Mouse (Mus musculus) embryo, embryonic 11 days (tissue): ENCODE measurements at regions not wholly inside any gene's neighbourhood (a gene's known extent, or its start where the extent isn't known, plus 50 kb on each side); places are given as distances from the start of the nearest gene placed in this dataset.

Experiments used
- DNase-seq: peaks from one replicate; pipeline ENCODE4 v3.0.0-alpha.2; 2015

DNA sequence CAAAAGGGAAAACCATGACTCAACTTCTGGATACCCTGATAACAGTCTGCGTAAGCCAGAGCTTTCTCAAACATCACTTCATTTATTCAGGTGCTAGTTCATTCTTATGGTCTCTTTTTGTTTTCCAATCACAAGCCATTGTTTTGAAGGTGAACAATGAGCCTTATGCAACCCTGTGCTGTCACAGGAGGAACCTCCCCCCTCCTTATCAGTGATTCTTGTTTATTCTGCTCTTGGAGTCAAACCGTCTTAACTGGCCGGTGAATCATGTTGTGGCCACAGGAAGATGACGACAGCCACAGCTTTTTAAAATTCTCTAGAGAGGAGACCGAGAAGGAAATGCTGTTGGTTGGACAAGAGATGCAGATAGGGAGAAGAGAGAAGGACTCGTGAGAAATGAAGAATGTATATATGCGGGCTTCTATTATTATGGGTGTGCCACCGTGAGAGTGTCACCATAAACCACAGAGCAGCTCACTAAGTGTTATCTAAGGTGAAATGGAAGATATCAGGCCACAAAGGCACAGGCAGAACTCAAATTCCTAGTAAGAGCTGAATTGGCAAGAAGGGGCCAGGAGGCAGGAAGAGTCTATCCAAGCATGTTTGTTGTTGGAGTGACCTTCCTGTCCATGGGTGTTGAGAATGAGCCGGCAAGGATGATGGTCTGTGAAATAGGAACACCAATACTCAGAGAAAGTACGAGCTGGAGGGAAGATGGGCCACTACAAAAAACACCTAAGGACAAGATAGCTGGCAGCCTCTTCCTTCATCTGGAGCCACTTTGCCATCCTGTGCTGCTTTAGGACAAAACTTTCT, 151.8 kb downstream of the Kdr start:
- DNase-seq, result no peak

DNA sequence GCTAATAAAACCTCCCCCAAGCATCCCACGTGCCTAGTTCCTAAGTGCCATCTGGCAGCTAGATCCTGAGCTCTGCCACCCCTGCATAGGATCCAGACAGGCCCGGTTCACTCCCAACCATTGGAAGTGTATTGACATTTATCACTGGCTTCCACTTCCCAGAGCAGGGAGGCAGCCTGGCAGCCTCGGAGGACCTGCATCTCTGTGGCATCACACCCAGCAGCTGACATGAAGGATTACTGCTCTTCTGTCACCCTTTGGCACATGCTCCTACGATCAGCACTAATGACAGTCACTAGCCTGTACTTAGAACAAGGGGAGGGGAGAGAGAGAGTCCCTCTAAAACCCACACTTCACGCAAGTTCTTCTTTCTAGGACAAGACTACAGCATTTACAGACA, 152.7 kb downstream of the Kdr start:
- DNase-seq, result no peak

DNA sequence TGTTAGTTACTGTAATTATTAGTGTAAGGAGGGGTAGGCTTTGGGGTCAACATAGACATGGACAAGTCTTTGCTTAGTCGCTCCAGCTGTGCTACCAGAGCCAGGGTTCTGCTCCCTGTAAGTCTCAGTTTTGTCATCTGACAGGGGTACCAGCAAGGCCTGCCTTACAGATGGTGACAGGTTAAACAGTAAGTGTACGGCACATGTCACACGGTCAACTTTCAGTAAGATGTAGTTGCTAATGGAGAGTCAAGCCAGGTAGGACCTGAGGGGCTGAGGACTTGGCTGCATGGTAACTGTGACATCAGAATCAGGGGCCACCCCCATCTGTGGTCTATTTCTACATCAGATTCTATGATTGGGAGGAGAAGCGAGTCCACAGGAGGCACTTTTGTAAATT, 153.6 kb downstream of the Kdr start:
- no peak for DNase-seq

DNA sequence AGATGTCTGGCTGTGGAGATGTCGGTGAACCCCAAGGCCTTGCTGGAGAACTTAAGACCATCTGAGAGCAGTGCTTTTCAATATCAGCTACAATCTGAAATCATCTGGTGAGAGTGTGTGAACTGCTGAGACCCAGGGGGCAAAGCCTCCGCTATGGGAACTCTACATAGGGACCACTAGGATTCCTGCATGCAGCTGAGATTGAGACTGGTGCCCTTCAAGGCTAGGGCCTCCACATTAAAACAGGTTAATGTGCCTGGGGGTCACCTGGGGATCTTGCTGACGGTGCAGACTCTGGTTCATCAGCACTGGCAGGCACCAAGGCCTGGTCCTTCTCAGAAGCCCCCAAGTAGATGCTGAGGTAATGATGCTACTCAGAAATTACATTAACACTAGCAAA, 154.6 kb downstream of the Kdr start:
- no peak for DNase-seq

DNA sequence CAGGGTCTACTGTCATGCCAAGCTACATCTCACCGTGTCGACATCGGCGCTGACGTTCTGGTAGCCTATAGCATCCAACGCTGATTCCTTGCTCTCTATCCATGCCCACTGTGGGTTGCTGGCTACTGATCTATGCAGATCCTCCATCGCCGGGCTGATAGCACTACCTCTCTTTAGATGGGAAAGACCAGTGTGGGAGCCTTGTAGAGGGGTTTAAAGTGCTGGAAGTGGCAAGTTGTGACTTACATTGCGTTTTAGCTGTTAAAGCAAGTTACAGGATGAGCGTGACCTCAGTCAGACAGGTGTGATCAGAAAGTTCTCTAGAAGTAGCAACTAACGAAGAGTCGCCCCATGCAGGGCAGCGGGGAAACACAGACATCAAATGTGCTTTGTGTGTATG, 160.9 kb downstream of the Kdr start:
- no peak for DNase-seq

DNA sequence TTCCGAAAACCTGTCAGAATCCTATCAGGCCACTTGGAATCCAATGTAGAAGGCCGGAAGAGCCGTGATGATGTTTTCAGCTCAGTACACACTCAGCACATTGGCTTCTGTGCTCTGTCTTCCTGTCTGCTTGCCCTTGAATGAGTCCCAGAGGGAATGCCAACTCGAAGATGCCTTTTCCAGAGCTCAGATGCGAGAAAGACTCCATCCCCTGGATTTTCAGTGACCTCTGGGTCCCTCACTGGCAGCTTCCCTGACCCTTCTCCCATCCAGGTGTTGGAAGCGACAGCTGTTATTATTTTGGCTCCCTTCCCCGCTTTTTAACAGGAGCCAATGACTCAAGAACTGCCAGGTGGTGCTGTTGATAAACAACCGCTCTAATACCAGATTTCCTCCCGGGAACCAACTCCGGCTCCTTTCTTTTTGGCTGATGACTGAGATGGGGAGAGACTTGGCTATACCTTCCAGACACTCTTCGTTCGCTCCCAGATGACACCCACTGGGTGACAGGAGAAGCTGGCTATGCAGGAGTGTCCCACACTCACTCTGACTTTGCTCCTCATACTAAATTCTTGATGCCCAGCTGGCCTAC, 163.8 kb downstream of the Kdr start:
- peak; percentile 14 for DNase-seq

DNA sequence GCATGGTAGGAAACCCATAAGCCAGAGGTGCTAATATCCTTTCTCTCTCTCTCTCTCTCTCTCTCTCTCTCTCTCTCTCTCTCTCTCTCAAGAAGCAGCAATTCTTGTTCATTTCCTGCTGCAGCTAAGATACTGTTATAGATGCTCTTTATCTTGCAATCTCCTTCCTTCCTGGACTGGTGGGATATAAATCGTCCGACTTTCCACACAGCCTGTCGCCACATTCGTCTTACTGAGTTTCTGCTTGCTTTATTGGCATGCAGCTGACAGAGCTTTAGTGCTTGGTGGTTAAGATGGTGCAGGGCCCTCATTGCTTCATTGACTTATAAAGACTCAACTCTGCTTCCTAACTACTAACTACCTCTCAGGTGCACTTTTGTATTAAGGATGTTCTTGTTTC, 165.6 kb downstream of the Kdr start:
- DNase-seq, result no peak

DNA sequence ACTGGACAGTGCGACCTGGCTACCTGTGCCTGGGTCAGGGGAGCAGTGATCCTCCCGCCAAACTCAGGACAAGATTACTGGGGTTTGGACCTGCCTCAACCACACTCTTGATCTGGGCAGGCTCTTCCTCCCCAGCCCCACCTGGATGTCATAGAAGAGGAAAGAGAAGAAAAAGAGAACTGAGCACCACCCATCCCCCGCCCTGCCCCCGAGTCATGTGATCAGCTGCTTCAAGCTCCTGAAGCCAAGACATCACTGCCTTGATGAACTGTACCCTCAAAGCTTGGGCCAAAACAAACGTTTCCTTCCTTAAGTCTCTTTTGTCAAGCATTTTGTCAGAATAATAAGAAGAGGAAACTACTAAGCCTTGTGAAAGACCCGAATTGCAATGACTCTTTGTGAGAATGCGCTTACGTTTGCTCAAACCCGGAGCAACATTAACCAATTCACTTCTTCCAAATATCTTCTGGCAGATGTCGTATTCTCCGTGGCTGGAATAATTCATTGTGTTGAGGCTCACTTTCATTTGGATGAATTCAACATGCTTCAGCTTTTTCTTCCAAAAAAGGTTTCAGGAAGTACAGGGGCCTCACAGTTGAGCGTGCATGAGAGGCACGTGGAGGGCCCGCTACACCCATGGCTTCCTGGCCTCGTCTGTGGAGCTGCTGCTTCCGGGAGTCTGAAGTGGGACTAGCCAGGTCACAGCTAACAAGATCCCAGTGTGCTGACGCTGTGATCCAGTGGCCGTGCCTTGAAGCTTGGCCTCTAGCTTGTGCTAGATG, 169.5 kb downstream of the Kdr start:
- DNase-seq, result no peak

DNA sequence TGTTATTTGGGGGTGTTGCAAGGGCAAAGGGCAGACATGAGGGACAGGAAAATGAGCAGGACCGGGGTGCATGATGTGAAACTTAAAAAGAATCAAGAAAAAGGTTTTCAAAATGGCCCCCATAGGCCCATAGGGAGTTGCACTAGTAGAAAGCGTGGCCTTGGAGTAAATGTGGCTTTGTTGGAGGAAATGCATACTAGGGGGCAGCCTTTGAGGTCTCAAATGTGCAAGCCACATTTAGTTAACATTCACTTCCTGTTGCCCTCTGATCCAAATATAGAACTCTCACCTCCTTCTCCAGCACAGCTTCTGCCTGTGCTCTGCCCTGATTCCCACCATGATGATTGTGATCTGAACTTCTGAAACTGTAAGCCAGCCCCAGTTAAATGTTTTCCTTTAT, 173.2 kb downstream of the Kdr start:
- DNase-seq, result no peak

DNA sequence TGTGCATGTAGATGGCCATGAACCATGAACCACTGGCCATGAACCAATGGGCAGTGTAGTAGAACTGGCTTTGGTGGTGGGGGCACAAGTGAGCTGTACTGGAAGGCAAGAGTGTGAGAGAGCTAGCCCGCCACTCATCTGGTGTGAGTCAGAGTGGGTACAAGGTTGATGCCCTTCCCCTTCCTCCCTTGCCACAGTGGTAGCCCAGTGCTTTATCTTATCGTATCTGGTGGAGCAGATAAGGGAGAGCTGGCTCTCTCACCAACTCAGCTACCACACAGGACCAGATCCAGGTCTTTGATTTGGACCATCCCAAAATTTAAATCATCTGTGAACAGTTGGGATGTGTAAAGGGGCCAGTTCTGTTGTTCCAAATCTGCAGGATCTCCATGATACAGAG, 173.9 kb downstream of the Kdr start:
- no peak for DNase-seq

DNA sequence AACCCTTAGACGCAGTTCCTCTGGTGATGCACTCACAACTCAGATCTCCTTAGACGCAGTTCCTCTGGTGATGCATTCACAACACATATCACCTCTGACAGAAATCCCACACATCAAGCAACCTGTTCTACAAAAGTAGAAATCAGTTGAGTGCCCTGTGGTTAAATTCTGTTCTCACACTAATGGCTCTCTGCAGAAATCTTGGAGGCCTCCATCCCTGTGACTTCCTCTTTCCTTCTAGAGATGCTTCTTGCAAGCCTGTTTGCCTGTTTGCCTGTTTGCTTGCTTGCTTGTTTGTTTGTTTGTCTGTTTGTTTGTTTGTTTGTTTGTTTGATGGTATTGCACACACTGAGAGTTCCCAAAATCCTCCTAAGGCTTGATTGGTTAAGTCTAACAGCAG, 175.2 kb downstream of the Kdr start:
- DNase-seq, result no peak

DNA sequence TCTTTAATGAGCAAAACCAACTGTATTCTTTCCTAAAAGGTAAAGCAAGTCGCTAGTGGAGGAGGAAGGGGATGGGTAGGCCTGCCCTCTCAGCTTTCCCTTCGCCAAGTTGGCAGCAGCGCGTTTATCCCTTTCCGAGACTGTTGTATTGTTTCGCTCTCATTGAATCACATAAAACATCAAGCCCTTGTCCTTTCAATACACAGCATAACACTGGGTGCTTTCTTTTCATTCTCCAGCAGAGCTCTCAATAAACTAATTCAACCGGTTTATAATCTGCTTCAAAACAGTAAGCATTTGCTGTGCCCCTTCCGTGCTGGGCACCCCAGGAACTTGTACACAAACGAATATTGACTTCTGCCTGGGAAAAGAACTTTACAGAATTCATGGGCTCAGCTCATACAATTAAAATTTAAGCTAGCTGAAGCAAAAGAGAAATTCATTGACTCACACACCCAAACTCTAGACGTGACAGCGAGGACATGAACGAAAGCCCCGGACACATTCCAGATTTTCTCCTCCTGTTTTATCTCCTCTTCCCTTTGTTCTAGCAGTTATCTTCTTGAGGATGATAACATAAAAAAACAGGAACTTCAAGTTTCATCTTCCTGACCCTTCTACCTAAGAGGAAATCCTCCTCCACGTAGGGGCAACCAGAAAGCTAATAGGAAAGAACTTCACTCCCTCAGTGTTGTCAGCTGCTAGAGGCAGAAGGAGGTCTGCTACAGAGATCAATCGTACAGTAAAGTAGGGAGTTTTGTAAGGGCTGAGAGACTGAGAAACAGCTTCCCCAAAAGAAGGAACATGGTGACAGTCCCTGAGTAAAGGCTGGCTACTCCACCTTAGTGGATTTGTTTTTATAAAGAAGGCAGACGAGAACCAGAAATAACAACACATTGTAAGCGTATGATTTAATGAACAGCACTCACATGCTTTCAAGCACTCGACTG, 177.9 kb downstream of the Kdr start:
- no peak for DNase-seq

DNA sequence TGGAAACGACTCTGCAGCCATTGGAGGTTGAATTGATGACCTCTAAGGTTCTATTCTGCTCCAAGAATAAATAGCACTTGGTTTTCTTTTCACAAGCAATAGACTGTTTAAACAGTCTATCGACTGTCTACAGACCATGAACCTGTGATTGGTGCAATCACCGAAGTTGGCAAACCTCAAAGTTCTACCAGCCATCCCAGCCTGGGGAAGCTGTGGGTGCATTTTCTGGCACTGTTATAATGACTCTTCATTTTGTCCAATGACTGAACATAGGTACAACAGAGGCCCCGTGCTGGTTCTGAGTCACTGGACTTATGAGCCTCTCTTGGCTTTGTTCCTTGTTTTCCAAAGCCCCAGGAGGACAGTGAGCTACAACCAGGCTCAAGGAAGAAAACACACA, 178.6 kb downstream of the Kdr start:
- DNase-seq, result no peak

DNA sequence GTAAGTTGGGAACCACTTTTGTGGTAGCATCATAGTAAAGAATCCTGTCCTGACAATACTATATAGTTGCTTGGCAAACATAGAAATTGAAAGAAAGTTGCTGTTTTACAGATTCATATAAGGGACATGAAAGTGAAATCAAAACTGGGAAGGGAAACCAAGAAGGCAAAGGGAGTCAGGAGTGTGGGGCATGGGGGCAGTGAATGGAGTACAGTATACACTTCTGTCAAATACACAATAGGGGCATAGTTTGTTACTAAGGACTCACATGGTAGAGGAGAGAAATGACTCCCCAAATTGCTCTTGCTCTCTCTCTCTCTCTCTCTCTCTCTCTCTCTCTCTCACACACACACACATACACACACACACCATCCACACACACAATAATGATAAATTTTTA, 185.1 kb downstream of the Kdr start:
- DNase-seq, result no peak

DNA sequence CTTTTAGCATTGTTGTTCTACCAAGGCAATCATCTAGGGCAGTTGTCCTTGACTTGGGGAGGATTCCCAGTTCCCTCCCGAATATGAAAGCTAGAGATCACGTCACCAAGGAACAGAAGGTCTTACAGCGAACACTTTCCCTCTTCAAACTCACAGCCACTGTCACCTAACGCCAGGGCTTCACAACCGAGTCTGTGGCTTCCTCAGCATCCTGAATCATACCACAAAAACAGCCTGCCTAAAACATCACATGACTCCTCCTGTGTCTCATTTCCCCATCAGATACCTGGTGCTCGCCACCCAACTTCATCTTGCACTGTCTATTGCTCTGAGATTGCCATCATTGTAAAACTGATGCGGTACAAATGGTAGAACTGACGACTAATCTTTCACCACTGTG, 186.5 kb downstream of the Kdr start:
- no peak for DNase-seq

DNA sequence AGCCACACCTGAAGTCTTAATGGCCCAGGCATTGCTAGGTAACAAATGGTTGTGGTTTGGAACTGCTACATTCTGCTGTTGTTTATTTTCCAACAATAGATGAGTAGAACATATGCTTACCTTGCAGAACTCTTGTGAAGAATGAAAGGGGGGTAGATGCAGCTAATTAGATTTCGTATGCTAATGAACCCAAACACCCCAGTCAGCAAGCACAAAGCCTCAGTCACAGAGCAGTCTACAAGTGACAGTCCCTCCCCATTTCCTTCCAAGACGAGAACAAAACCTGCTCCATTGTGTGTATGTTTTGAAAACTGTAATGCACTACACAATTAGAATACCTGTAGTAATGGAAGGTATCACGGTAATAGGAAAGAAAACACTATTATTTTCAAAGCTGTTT, 190.2 kb downstream of the Kdr start:
- DNase-seq, result no peak

DNA sequence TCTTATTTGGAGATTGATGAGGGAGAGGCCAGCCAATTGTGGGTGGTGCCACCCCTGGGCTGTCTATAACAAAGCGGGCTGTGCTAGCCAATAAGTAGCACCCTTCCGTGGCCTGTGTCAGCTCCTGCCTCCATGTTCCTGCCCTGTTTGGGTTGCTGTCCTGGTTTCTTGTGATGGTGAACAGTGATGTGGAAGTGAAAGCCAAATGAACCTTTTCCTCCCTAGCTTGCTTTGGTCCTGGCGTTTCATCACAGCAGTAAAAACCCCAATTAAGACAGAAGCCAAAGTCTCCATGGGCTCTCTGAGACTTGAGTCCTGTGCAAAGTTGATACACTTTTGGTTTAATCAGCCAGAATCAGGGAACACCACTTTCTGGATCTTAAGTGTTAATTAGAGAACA, 192.1 kb downstream of the Kdr start:
- DNase-seq, result no peak

DNA sequence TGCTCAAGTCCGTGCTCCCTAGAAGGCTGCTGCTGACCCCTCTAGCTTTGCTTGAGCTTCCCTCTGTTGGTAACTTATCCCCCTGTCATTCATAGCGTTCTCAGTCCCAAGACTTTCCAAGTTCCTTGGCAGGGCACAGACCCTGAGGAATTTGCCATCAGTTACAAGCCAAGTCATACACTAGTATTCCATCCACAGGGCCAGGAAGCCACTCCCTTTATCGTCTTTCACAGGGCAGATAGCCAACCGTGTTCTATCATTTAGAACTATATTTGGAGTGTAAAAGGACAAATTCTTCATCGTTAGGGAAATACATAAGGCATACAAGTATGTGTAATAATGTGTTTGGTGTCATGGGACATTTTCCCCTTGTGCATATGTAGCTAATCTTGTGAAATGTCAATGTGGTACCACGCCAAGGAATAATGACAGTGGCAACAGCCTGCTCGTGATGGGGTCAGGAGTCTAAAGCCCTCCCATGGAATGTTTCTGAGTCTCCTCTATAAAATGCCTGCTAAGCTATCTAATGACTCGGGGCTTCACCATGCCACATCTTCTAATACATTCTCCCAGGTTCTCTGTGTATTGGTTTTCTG, 193.2 kb downstream of the Kdr start:
- no peak for DNase-seq

DNA sequence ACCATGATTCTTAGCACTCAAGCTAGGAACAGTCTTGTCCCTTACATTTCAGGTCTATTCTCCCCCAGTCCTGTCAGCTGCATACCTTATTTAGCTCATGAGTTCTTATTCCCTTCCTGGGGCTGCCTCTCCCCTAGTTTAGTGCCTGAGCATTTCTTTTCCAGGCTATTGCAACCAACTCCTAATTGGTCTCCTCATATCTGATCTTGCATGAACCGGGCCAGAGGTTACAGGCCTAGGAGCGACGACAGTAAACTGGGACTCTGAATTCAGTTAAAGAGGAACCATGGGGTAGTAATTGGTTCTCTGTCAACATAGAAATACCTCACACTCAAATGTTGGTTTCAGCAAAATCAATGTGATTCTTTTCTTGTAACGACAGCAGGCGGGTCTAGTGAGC, 195.9 kb downstream of the Kit start:
- DNase-seq, result no peak

DNA sequence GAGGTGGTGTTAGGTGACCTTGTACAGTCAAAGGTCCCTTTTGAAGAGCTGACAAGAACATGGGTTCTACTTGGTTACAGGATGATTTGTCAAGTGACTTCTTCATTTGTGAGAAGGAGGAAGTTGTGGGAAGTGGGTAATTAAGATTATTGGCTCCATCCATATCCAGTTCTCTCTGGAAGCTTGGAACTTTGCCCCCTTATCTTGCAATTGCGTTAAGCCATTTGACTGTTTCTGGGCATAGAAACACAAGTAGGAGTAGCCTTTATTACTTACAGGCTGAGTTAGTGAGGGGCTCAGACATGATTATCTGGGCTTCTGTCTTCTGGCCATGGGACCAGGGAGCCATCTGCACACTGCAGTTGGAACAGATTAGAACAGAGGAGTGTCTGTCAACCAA, 192.5 kb downstream of the Kit start:
- DNase-seq, result no peak

DNA sequence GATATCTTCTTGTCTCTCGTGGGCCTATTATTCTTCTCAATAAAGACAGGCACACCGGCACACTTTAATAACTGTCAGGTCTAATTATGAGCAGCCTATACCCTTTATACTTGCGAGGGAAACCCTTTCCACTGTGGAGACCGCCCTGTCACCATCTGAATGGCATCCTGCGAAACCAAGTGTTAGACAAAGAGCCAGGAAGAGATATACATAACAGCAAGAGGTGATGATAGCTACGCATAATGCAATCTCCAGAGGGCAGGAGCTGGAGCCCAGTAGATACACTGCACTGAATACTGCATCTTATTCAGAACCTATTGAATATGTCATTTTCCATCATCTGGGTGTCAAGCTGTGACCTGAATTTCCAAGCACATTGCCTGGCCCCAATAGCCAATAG, 187.7 kb downstream of the Kit start:
- no peak for DNase-seq

DNA sequence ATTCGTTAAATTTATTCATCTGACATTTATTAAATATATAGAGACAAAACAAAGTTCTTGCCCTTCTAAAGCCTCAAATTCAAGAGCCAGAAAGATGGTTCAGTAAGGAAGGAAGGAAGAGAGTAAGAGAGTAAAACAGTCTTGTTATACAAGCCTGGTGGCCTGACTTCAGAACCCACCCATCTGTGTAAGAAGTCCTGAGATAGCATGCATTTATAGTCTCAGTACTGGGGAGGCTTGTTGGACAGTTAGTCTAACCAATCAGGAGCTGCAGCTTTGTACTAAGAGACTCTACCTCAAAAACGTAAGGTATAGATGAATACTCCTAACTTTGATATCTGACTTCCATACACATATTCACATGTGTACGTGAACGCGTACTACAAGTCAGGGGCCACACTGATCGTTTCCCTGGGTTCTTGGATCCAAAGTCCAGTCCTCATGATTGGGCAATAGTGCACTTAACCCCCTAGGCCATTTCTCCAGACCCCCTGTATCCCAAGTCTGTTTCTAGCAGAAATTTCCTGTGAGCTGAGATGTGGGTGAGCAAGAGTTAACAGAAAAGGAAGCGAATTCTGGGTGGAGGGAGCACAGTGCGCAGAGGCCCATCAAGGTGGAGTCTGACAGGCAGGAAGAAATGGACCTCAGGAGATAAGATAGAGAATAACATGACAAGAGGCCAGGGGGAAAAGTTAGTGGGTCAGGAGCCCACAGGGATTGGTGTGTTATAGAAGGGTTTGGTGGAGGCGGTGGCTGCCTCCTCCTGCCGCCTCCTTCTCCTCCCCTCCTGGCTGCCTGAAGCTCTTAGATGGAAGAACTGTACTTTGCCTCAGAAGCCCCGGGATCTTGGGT, 187.0 kb downstream of the Kit start:
- no peak for DNase-seq
